Mouse (Mus musculus): ENCODE measurements around the gene E2f1.

The E2f1 gene

DNA sequence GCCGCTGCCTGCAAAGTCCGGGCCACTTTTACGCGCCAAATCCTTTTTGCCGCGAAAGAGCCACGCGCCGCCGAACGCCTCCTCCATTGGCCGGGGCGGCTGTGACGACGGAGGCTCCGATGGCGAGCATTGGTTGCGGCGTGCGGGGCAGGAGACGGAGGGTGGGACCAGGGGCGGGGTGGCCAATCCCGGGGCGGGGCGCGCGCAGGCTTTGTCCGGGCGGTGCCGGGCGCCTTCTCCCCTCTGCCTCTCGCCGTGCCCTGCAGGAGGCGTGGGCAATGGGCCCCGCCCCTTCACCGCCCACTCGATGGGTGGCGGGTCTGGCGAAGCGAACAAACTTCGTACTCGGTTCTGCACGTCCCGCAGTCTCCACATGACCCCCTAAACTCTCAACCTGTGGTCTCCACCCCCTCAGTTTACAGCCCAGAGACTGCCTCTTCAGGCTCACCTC lies at the start of gene E2f1:
Gene E2f1, minus strand, starts transcription at position 57 of the 451 bp plus-strand sequence.
- in situ Hi-C loops (cut with MboI; ENCODE audit: low sequenced_read_pairs), result no loop called here

DNA sequence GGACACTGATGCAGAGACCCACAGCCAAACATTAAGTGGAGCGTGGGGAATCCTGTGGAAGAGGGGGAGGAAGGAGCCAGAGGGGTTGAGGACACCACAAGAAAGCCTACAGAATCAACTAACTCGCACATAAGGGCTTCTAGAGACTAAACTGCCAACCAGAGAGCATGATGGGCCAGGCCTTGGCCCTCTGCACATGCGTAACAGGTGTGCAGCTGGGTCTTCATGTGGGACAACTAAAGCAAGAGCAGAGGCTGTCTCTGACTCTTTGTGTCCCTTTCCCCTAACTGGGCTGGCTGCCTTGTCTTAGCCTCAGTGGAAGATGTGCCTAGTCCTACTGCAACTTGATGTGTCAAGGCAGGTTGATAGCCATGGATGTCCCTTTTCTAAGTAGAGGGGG lies 47.4 kb upstream of the E2f1 start:
- in situ Hi-C loops (cut with MboI; ENCODE audit: low sequenced_read_pairs), result no loop called here

DNA sequence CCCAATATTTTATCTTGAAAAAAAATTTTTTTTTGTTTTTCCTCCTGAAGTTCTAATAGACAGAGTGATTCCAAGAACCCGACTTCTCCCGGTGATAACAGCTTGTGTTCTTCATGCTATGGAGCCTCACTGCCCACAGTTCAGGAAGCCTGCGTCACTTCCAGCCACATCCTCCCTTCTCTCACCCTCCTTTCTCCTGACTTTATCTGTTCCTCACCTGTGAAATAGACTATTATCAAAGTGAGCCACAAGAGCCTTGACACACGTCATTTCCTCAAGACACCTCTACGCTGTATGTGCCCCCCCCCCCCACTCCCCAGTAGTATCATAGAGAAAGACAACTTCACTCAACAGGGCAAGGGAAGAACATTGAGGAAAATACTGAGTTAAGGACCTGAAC lies 46.0 kb upstream of the E2f1 start:
- in situ Hi-C loops (cut with MboI; ENCODE audit: low sequenced_read_pairs), result no loop called here

DNA sequence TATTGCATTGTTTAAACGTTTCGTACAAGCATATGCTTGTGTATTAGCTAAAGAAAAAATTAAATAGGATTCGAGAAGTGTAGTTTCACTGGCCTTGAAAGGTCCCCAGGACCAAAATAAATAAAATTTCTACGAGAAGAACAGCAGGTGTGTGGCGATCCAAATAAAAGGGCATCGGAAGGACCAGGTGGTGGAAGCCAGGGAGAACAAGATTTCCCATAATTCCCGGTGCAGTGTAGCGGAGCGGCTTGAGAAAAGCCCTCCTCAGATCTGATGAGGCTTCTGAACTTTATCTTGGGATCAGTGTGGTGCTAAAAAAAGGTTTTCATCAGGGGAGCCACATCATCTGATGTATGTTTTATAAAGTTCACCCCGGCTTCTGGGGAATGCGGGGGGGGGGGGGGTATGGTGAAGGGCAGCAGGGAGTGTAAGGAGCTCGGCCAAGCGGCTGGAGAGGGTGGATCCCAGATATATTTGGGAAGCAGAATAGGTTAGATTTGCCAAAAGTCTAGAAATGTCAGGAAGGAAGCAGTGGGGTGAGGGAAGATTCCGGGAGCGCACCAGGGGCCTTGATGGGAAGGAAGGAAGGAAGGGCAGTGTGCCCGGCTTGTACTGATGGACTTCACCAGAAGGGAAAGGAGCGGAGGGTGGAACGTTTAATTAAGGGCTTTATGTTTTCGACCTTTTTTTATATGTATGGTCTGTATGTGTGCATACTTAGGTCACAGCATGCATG lies 45.3 kb upstream of the E2f1 start:
- in situ Hi-C loops (cut with MboI; ENCODE audit: low sequenced_read_pairs), result no loop called here

DNA sequence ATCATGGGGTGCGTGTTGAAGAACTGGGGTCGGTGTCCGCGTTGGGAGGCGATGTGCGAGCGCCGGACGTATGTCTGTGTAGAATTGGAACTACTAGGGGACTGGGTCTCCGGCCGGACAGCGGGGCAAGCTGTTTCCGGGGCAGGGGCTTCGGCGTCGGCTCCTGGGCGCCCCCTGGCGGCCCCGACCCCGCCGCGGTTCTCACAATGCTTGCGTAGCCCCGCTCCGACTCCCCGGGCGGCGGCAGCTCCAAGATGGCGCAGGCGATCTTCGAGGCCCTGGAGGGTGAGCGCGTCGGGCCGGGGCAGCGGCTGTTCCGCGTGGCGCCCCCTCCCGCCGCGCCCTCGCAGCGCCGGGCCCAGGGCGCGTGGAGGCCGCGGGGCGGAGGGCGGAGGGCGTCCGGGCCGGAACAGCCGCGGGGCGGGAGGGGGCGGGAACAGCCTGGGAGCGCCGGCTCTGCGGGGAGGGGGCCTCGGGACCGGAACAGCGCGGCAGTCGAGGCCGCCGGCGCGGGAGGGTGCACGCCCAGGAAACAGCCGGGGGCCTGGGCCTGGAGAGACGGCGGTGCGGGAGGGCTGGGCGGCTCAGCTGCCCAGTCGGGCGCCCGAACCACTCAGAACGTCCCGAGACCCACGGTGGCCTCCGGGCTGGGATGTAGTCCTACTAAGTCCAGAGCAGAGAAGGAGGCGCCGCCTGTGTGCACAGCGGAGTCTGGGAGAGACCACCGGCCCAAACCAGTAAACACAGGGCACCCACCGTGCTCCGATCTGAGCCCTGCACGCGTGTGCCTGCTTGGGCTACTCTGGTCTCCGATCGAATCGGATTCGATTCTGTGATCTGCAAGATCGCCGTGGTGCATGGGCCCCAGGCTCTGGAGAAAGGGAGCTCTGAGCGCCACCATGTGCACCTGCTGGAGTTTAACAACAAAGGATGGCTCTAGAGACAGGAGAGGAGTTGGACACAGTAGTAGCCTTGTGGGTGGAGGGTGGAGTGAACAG lies 43.7 kb upstream of the E2f1 start, which contains the start of the genes Zfp341 and 4930519P11Rik:
Gene Zfp341, plus strand, starts transcription at position 180 of the 998 bp plus-strand sequence.
Gene 4930519P11Rik, minus strand, starts transcription at position 320 of the 998 bp plus-strand sequence.
- in situ Hi-C loops (cut with MboI; ENCODE audit: low sequenced_read_pairs), result no loop called here

DNA sequence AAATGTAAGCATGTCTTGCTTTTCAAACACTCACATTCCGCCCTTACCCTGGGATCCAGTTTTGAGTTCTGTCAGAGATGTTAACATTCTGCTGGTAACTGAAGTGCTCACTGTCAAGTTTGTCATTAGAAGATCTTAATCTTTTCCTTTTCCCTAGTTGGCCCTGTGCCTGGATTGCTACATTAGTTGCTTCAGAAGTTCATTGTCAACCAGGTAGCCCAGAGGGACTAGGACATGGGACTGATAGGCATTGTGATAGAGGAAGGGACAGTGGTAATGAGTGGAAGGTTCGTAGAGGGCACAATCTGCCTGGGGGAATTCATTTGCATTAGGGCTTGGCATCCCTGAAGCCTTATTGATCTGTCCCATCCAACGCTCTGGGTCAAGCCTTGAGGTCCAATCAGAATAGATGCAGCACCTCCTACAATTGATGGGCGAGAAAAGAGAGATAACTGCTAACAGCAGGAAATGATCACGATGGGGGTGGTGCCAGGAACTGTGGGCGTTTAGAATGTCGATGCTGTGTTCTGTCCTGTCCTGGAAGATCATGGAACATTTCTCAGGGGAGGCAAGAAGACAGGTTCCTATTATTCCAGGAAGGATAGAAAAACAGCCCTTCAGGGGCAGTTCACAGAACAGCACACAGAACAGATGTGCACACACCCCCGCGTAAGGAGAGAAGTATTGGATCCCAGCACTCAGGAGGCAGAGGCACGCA lies 39.5 kb upstream of the E2f1 start:
- in situ Hi-C loops (cut with MboI; ENCODE audit: low sequenced_read_pairs), result no loop called here

DNA sequence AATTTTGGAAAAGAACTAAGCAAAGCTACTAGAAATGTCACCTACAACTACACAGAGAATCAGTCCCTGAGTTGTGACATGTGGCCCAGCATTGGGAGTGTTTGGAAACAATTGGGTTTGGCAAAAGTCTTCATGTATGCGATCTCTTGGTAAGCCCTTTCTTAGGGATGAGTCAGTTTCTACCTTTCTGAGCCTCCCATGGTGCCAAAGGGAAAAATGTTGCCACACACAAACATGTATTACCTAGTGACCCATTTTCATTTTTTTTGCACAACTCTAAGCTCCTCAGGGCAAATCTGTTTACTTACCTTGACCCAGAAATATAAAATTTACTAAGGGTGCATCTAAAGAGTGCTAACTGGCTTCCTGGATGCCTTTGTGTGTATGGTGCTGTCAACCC lies 37.3 kb upstream of the E2f1 start:
- in situ Hi-C loops (cut with MboI; ENCODE audit: low sequenced_read_pairs), result no loop called here

DNA sequence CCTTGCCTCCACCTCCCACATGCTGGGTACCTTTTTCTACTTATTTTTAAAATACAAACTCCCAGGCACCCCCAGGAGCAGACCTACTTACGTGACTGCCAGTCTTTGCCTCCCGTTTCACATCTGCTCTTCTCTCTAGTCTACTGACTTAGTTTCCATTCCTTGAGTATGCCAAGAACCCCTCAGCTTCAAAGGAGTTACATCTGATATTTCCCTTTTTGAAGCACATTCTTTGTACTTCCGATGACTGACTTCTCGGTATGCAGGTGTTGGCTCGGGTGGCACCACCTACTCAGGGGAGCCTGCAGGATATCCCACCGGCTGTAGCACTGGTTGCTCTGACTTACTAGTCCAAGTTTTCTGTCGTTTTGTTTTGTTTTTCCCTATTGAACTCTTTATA lies 34.5 kb upstream of the E2f1 start:
- in situ Hi-C loops (cut with MboI; ENCODE audit: low sequenced_read_pairs), result no loop called here

DNA sequence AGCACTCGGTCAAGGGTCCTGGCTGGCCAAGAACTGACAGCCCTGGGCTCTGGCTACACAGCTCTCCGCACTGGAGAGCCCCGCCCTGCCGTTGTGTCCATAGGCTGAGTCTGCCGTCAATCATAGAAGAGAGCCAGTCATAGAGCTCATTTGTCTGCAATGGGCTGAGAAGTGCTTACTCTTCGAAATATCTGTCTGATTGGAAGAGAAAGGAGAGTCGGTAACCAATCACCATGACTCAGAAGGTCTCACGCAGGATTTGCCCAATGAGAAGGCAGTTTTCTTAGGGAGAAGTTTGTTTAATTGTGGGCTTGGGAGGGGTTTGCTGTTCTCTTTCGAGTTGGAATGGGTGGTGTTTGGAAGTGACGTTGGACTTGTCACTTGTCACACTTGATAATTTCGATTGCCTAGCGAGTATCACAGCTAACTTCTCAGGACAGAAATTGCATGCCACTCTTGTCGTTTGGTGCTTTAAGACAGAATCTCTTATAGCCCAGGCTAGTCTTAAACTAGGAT lies 34.0 kb upstream of the E2f1 start, which contains the start of gene Pxmp4:
Gene Pxmp4, minus strand, starts transcription at position 71 of the 516 bp plus-strand sequence.
- in situ Hi-C loops (cut with MboI; ENCODE audit: low sequenced_read_pairs), result no loop called here

DNA sequence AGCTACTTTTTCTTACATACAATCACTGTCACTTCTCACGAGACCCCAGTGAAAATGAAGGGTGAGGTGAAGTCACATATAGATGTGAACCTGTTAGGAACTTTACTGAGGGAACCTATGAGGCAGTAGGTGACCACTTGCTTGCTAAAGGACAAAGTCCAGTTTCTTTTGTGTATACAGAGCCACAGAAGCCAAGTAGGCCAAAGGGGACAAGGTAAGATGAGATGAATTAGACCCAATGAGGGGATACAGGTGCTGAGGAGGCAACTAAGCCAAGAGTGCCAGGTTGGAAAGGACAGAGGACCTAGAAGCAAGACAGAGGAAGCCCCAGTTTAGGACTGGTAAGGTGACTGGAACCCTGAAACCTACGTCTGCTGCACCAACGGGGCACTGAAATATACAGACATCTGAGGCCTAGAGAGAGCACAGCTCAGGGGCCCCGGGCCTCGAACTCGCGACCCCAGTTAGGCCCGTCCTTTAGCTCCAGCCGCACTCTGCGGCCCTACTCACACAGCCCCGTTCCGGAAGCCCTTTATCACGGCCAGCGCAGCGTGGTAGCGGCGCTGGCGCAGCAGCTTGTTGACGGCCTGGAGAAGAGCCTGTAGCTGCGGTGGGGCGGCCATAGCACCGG lies 33.4 kb upstream of the E2f1 start:
- in situ Hi-C loops (cut with MboI; ENCODE audit: low sequenced_read_pairs), result no loop called here

DNA sequence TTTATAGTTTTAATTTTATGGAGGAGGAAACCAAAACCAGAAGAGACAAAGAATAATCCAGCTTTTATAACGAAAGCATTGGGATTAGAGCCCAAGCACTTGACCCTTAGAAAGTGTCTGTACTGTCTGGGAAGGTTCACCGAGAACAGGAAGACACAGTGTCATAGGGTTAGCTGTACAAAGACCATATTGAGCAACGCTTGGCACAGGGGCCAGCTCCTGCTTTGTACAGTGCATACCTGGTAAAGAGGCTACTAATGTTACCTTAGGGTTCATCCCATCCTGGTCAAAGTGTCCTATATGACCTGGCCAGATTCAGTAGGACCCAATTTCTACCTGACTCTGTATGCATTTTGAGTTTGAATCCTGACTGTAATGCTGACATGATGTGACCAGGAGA lies 31.6 kb upstream of the E2f1 start:
- in situ Hi-C loops (cut with MboI; ENCODE audit: low sequenced_read_pairs), result no loop called here

DNA sequence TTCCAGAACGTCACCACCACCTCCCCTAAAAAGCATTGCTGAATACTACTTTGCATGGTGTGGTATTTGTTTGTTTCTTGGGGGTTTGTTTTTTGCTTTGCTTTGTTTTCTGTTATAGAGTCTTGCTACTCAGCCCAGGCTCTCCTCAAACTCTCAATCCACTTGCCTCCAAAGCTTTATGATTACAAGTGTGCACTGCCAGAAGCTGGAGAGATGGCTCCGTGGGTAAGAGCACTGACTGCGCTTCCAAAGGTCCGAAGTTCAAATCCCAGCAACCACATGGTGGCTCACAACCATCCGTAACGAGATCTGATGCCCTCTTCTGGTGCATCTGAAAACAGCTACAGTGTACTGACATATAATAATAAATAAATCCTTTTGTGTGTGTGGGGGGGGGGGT lies 30.9 kb upstream of the E2f1 start:
- in situ Hi-C loops (cut with MboI; ENCODE audit: low sequenced_read_pairs), result no loop called here

DNA sequence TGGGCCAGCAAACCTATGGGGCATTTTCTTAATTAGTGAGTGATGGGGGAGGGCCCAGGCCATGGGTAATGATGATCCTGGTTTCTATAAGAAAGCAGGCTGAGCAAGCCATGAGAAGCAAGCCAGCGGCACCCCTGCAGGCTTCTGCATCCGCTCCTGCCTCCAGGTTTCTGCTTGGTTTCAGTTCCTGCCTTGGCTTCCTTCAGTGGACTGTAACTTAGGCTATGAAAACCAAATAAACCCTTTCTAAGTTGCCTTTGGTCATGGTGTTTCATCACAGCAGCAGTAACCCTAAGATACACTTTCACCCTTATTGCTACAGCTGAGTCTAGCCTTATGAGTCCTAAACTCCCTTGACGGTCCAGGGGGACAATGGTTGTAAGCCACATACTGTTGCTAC lies 27.7 kb upstream of the E2f1 start:
- in situ Hi-C loops (cut with MboI; ENCODE audit: low sequenced_read_pairs), result no loop called here

DNA sequence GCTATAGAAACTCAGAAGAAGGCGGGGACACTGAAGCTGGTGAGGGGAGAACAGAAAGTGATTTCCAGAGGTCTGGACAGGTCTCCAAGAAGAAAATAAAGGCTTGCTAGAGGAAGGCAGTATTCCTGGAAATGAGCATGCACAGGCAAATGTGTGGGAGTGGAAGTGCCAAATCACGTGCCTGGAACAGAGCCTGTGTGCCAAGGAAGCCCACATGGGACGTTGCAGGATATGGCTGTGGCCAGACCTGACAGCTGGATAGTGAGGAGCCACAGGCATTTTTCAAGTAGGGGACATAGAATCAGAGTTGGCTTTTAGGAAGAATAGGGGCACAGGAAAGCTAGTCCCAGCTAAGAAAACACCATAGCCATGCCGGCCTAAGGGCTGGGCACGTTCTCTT lies 26.1 kb upstream of the E2f1 start:
- in situ Hi-C loops (cut with MboI; ENCODE audit: low sequenced_read_pairs), result no loop called here

DNA sequence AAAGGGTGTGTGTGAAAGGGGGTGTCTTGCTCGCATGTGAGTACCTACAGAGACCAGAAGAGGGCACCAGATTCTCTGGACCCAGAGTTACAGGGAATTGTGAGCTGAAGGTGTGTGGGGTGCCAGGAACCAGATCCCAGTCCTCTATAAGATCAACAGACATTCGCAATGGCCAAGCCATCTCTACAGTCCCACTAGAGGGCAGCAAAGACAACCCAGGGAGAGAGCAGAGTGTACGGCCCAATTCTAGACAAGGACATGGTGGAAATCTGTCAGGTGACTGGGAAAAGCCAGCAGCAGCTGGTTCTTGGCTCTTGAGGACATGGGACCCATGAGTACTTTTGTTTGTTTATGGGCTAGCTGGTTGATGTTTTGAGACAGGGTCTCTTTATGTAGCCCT lies 23.3 kb upstream of the E2f1 start:
- in situ Hi-C loops (cut with MboI; ENCODE audit: low sequenced_read_pairs), result no loop called here

DNA sequence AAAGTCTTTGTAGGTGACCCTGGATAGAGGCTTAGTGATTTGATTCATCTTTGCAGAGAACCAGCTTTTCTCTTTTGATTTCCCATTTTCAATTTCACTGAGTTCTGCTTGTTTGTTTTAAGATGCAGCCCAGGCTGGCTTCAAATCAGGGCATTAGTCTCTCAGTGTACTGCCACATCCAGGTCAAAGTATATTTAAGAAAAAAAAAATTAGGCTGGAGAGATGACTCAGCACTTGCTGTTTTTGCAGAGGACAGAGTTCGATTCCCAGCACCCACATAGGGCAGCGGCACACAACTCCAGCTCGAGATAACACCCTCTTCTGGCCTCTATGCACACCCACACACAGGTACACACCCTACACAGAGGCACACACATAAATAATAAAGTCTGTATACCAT lies 21.5 kb upstream of the E2f1 start:
- in situ Hi-C loops (cut with MboI; ENCODE audit: low sequenced_read_pairs), result no loop called here

DNA sequence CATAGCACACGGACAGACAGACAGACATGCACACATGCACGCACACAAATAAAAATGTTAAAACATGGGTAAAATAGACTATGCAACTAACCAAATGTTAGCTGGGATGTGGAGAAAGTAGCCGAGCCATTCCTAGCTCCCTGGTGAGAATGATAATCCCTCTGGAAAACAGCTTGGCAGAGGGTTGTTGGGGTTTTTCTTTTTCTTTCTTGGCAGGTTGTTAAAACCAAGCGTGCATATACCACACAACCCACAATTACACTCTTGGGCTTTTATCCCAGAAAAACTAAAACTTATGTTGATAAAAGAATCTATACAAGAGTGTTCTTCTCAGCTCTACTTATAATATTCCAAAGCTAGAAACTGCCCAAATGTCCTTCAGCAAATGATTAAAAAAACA lies 19.4 kb upstream of the E2f1 start:
- in situ Hi-C loops (cut with MboI; ENCODE audit: low sequenced_read_pairs), result no loop called here

DNA sequence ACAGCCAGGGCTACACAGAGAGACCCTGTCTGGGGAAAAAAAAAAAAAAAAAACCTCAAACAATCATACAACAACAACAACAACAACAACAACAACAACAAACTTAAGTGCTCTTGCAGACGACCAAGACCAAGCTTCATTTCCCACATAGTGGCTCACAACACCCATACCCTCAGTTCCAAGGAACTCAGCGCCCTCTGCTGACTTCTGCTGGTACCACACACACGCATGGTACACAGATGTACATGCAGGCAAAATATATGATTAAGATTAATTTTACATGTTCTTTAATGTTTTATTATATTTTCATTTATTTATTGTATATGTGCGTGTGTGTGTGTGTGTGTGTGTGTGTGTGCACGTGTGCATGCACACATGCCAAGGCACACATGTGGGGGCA lies 16.7 kb upstream of the E2f1 start:
- in situ Hi-C loops (cut with MboI; ENCODE audit: low sequenced_read_pairs), result no loop called here

DNA sequence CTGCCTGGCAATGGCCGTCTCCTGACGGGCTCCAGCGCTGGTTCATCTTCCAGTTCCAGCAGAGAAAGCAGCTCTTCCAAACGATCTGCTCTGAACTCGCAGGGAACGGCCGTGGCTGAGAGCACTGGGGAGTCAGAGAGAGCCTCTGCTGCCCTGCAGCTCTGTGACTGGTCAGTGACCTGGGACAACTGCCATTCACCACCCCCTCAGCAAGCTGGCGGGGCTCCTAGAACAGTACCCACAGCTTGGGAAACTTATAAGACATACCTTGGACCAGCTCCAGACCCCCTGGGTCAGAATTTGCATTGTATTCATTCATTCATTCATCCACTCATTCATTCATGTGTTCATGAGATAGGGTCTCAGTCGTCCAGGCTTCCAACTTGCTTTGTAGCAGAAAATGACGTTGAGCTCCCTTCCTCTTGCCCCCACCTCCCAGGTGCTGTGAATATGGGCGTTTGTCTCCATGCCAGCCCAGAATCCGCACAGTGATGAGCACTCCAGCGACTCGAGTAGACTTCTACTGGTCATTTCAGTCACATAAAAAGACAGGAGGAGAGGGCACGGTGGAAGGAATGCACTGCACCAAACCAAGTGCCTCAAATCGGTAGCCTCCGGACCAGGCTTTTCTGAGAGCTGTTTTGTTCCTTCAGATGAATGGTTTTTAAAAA lies 15.4 kb upstream of the E2f1 start:
- in situ Hi-C loops (cut with MboI; ENCODE audit: low sequenced_read_pairs), result no loop called here

Data from CH12F3 (cell line).